Mouse (Mus musculus) cerebellum, adult 2 months (tissue): ENCODE results near the gene Usp48.

ENCODE experiments used
- CTCF ChIP-seq: fragments of 200-500 bp; IDR thresholded peaks from 2 replicates; pipeline ENCODE4 v1.5.1; 2011; ENCODE audit warnings: low read depth, mild to moderate bottlenecking, control low read depth, low read length, moderate library complexity, borderline replicate concordance; ENCODE audit not compliant: insufficient read depth
- POLR2A ChIP-seq: fragments of 200-500 bp; IDR thresholded peaks from 2 replicates; pipeline ENCODE4 v1.6.1; 2011; ENCODE audit warnings: low read length, control low read depth, borderline replicate concordance; ENCODE audit not compliant: insufficient read depth

GRCm38 (mm10) chr4:137704561-137704960, 111.0 kb downstream of the Usp48 start:
- TF ChIP-seq CTCF (no peak), POLR2A (no peak)
